Mouse (Mus musculus): ENCODE results near the gene Slc6a21. TPM values are rescaled to one million over a fixed set of nuclear protein-coding genes. Genes with fewer than 3 reads are reported as not detected.
A peak's percentile ranks its signal among the peaks of the same experiment; 100 is the strongest.
"Not testable (repeated sequence)": the region's sequence is repeated elsewhere in the genome, so short reads cannot be mapped to it uniquely, and the experiment has no call there.

Slc6a21 gene
- polyA plus RNA-seq, 1 experiment from 2014 or later: not detected

GRCm38 (mm10) chr7:45247666-45248065, 29.6 kb upstream of the Slc6a21 start:
- H3K9me3 ChIP-seq (ENCODE audit: control insufficient read depth, low read length): no peaks in the 10 kb centered on the region
- no peak overlapping the region for H3K9ac ChIP-seq (ENCODE audit: low read length)
- WGBS: 45% methylated on average over 3 of the region's 3 CpGs
- no peak overlapping the region for H3K27ac ChIP-seq (replicated peaks)
- H3K27me3 ChIP-seq (ENCODE audit: control insufficient read depth, insufficient read depth, low read length): no peaks in the 10 kb centered on the region
- H3K4me2 ChIP-seq (replicated peaks; ENCODE audit: low read depth): no peak overlapping the region
- no peaks in the 10 kb centered on the region for H3K36me3 ChIP-seq (ENCODE audit: control insufficient read depth, insufficient read depth, low read length)
- no peak for ATAC-seq (ENCODE audit: low FRiP score, low TSS enrichment)
- TF ChIP-seq CTCF (IDR thresholded peaks at IDR 0.05; ENCODE audit: low read depth): peak; percentile 28; the same call in 1 of the 2 replicates
- TF ChIP-seq EP300 (optimal IDR thresholded peaks at IDR 0.05): no peak
- DNase-seq (ENCODE audit: low spot score): no peak
- H3K4me1 ChIP-seq (replicated peaks; ENCODE audit: control insufficient read depth, insufficient read depth): no peaks in the 10 kb centered on the region
- H3K4me3 ChIP-seq (ENCODE audit: low read depth, low read length): no peak overlapping the region

- 76% methylated on average over 8 of the region's 8 CpGs for WGBS
- no peak for DNase-seq (ENCODE audit: low spot score)
- no peaks in the 10 kb centered on the region for H3K27me3 ChIP-seq (ENCODE audit: control insufficient read depth, insufficient read depth, low read length)
- H3K9ac ChIP-seq (ENCODE audit: low read length): no peak overlapping the region
- TF ChIP-seq CTCF (IDR thresholded peaks at IDR 0.05; ENCODE audit: low read depth): no peak
- no peak for TF ChIP-seq EP300 (optimal IDR thresholded peaks at IDR 0.05)
- no peaks in the 10 kb centered on the region for H3K36me3 ChIP-seq (ENCODE audit: control insufficient read depth, insufficient read depth, low read length)
- H3K4me1 ChIP-seq (replicated peaks; ENCODE audit: control insufficient read depth, insufficient read depth): no peaks in the 10 kb centered on the region
- ATAC-seq (ENCODE audit: low FRiP score, low TSS enrichment): no peak
- H3K27ac ChIP-seq (replicated peaks): no peak overlapping the region
- H3K9me3 ChIP-seq (ENCODE audit: control insufficient read depth, low read length): no peaks in the 10 kb centered on the region
- H3K4me2 ChIP-seq (replicated peaks; ENCODE audit: low read depth): no peak overlapping the region
- H3K4me3 ChIP-seq (ENCODE audit: low read depth, low read length): no peak overlapping the region
Measured at GRCm38 (mm10) chr7:45253806-45254205, 23.5 kb upstream of the Slc6a21 start.

GRCm38 (mm10) chr7:45255822-45256221, 21.5 kb upstream of the Slc6a21 start:
- not testable (repeated sequence) for H3K36me3 ChIP-seq (ENCODE audit: control insufficient read depth, insufficient read depth, low read length); H3K4me2 ChIP-seq (replicated peaks; ENCODE audit: low read depth); H3K4me1 ChIP-seq (replicated peaks; ENCODE audit: control insufficient read depth, insufficient read depth); H3K9me3 ChIP-seq (ENCODE audit: control insufficient read depth, low read length); H3K27me3 ChIP-seq (ENCODE audit: control insufficient read depth, insufficient read depth, low read length); H3K4me3 ChIP-seq (ENCODE audit: low read depth, low read length); DNase-seq (ENCODE audit: low spot score); H3K27ac ChIP-seq (replicated peaks); H3K9ac ChIP-seq (ENCODE audit: low read length); ATAC-seq (ENCODE audit: low FRiP score, low TSS enrichment)
- 54% methylated on average over 5 of the region's 7 CpGs for WGBS

GRCm38 (mm10) chr7:45257063-45257840, 20.1 kb upstream of the Slc6a21 start:
- Histone ChIP-seq H3K4me3 (ENCODE audit: low read depth, low read length) (no peak overlapping the region), H3K4me1 (replicated peaks; ENCODE audit: control insufficient read depth, insufficient read depth) (no peaks in the 10 kb centered on the region), H3K9ac (ENCODE audit: low read length) (no peak overlapping the region), H3K4me2 (replicated peaks; ENCODE audit: low read depth) (no peak overlapping the region), H3K27ac (replicated peaks) (no peak overlapping the region), H3K36me3 (ENCODE audit: control insufficient read depth, insufficient read depth, low read length) (no peaks in the 10 kb centered on the region), H3K27me3 (ENCODE audit: control insufficient read depth, insufficient read depth, low read length) (no peaks in the 10 kb centered on the region), H3K9me3 (ENCODE audit: control insufficient read depth, low read length) (no peaks in the 10 kb centered on the region)
- DNase-seq (ENCODE audit: low spot score): no peak
- no peak for ATAC-seq (ENCODE audit: low FRiP score, low TSS enrichment)
- WGBS: 48% methylated on average over 11 of the region's 11 CpGs
- TF ChIP-seq EP300 (optimal IDR thresholded peaks at IDR 0.05) (no peak), CTCF (IDR thresholded peaks at IDR 0.05; ENCODE audit: low read depth) (no peak)

GRCm38 (mm10) chr7:45259281-45259680, 18.0 kb upstream of the Slc6a21 start:
- no peak overlapping the region for H3K4me3 ChIP-seq (ENCODE audit: low read depth, low read length)
- H3K4me1 ChIP-seq (replicated peaks; ENCODE audit: control insufficient read depth, insufficient read depth): no peaks in the 10 kb centered on the region
- TF ChIP-seq CTCF (IDR thresholded peaks at IDR 0.05; ENCODE audit: low read depth) (no peak), EP300 (optimal IDR thresholded peaks at IDR 0.05) (no peak)
- no peak overlapping the region for H3K4me2 ChIP-seq (replicated peaks; ENCODE audit: low read depth)
- ATAC-seq (ENCODE audit: low FRiP score, low TSS enrichment) (no peak), DNase-seq (ENCODE audit: low spot score) (no peak)
- no peaks in the 10 kb centered on the region for H3K9me3 ChIP-seq (ENCODE audit: control insufficient read depth, low read length)
- no peaks in the 10 kb centered on the region for H3K27me3 ChIP-seq (ENCODE audit: control insufficient read depth, insufficient read depth, low read length)
- no peak overlapping the region for H3K9ac ChIP-seq (ENCODE audit: low read length)
- H3K36me3 ChIP-seq (ENCODE audit: control insufficient read depth, insufficient read depth, low read length): no peaks in the 10 kb centered on the region
- H3K27ac ChIP-seq (replicated peaks): no peak overlapping the region
- 79% methylated on average over 8 of the region's 8 CpGs for WGBS

- TF ChIP-seq CTCF (IDR thresholded peaks at IDR 0.05; ENCODE audit: low read depth): no peak
- no peak for TF ChIP-seq EP300 (optimal IDR thresholded peaks at IDR 0.05)
- no peak overlapping the region for H3K27ac ChIP-seq (replicated peaks)
- H3K9ac ChIP-seq (ENCODE audit: low read length): no peak overlapping the region
- no peaks in the 10 kb centered on the region for H3K36me3 ChIP-seq (ENCODE audit: control insufficient read depth, insufficient read depth, low read length)
- H3K27me3 ChIP-seq (ENCODE audit: control insufficient read depth, insufficient read depth, low read length): no peaks in the 10 kb centered on the region
- WGBS: 33% methylated on average over 7 of the region's 7 CpGs
- H3K4me1 ChIP-seq (replicated peaks; ENCODE audit: control insufficient read depth, insufficient read depth): no peaks in the 10 kb centered on the region
- H3K4me2 ChIP-seq (replicated peaks; ENCODE audit: low read depth): no peak overlapping the region
- ATAC-seq (ENCODE audit: low FRiP score, low TSS enrichment) (no peak), DNase-seq (ENCODE audit: low spot score) (no peak)
- no peak overlapping the region for H3K4me3 ChIP-seq (ENCODE audit: low read depth, low read length)
- H3K9me3 ChIP-seq (ENCODE audit: control insufficient read depth, low read length): no peaks in the 10 kb centered on the region
Measured at GRCm38 (mm10) chr7:45262266-45262665, 15.0 kb upstream of the Slc6a21 start.

Data from stomach, postnatal 0 days (tissue).